Mouse (Mus musculus) erythroid progenitor cell, adult 5-6 weeks (primary cell): ENCODE data around the gene Gm6217. TPM values are rescaled to one million over a fixed set of nuclear protein-coding genes. Genes with fewer than 3 reads are reported as not detected.
"Not testable (repeated sequence)": the region's sequence is repeated elsewhere in the genome, so short reads cannot be mapped to it uniquely, and the experiment has no call there.

Experiments used
- ATAC-seq: replicated peaks from 2 replicates; pipeline ENCODE4 v1.8.0; 2016; ENCODE audit warnings: moderate number of reproducible peaks, mild to moderate bottlenecking, moderate TSS enrichment, inconsistent platforms; ENCODE audit not compliant: poor library complexity, low FRiP score, severe bottlenecking
- total RNA-seq, 2 experiments: library from RNA; stranded (forward) in 1 of 2; stranded (reverse) in 1 of 2; fragments of 150-400 nt in 1 of 2; fragments of 186-747, 209-891 nt in 1 of 2; gene quantifications; 2 replicates each; pipeline versions ENCODE4 v1.2.3 to v1.2.4; 2015 to 2017; ENCODE audit warnings: low replicate concordance in 2 of 2

The Gm6217 gene
- total RNA-seq (2015; ENCODE audit: low replicate concordance) (not detected in 2 replicates), total RNA-seq (2017; ENCODE audit: low replicate concordance) (not detected in 2 replicates)

- ATAC-seq: not testable (repeated sequence)
These were observed at the start of gene Gm6217 for GRCm38 (mm10) chr1:82931326-82931725. Gene Gm6217 (minus strand): TSS chr1:82931399.

GRCm38 (mm10) chr1:82977840-82978239, 46.6 kb upstream of the Gm6217 start:
- no peak for ATAC-seq

GRCm38 (mm10) chr1:82975750-82976149, 44.6 kb upstream of the Gm6217 start:
- no peak for ATAC-seq

GRCm38 (mm10) chr1:82974342-82974741, 43.1 kb upstream of the Gm6217 start:
- ATAC-seq: no peak

GRCm38 (mm10) chr1:82973901-82974300, 42.7 kb upstream of the Gm6217 start:
- ATAC-seq: no peak

GRCm38 (mm10) chr1:82973244-82973643, 42.0 kb upstream of the Gm6217 start:
- ATAC-seq: no peak

GRCm38 (mm10) chr1:82972046-82972445, 40.8 kb upstream of the Gm6217 start:
- no peak for ATAC-seq

GRCm38 (mm10) chr1:82966413-82966812, 35.2 kb upstream of the Gm6217 start:
- ATAC-seq: no peak

GRCm38 (mm10) chr1:82959870-82960385, 28.7 kb upstream of the Gm6217 start, which contains the start of gene Gm47955:
Gene Gm47955 (plus strand): TSS chr1:82960286.
- ATAC-seq: no peak

- not testable (repeated sequence) for ATAC-seq
These were observed 24.7 kb upstream of the Gm6217 start, which contains the start of gene Gm7544 for GRCm38 (mm10) chr1:82955913-82956312. Gene Gm7544 (minus strand): TSS chr1:82956013.

- no peak for ATAC-seq
These were observed 17.4 kb upstream of the Gm6217 start for GRCm38 (mm10) chr1:82948601-82949000.

GRCm38 (mm10) chr1:82946029-82946428, 14.8 kb upstream of the Gm6217 start:
- ATAC-seq: not testable (repeated sequence)

- ATAC-seq: not testable (repeated sequence)
These were observed 12.1 kb upstream of the Gm6217 start, which contains the start of gene A030003K21Rik for GRCm38 (mm10) chr1:82943295-82943694. Gene A030003K21Rik (minus strand): TSS chr1:82943388.

GRCm38 (mm10) chr1:82942505-82942904, 11.3 kb upstream of the Gm6217 start:
- not testable (repeated sequence) for ATAC-seq

- no peak for ATAC-seq
These were observed 7.5 kb upstream of the Gm6217 start for GRCm38 (mm10) chr1:82938666-82939065.

- ATAC-seq: not testable (repeated sequence)
These were observed 641 bp downstream of the Gm6217 start for GRCm38 (mm10) chr1:82930558-82930957.

- no peak for ATAC-seq
These were observed 6.5 kb downstream of the Gm6217 start, which contains the start of gene A030014E15Rik for GRCm38 (mm10) chr1:82924650-82925049. Gene A030014E15Rik (plus strand): TSS chr1:82924917.

- not testable (repeated sequence) for ATAC-seq
These were observed 17.8 kb downstream of the Gm6217 start for GRCm38 (mm10) chr1:82913434-82913833.

GRCm38 (mm10) chr1:82913025-82913424, 18.2 kb downstream of the Gm6217 start, which contains the start of gene A030005L19Rik:
Gene A030005L19Rik (plus strand): TSS chr1:82913325.
- ATAC-seq: no peak

- ATAC-seq: no peak
These were observed 25.3 kb downstream of the Gm6217 start for GRCm38 (mm10) chr1:82905886-82906285.

- ATAC-seq: no peak
These were observed 30.0 kb downstream of the Gm6217 start for GRCm38 (mm10) chr1:82901201-82901600.

- no peak for ATAC-seq
These were observed 30.6 kb downstream of the Gm6217 start for GRCm38 (mm10) chr1:82900567-82900966.
